Mouse (Mus musculus) liver, adult 2 months (tissue): ENCODE measurements around the gene Smad1. TPM values are rescaled to one million over a fixed set of nuclear protein-coding genes. Genes with fewer than 3 reads are reported as not detected.
A peak's percentile ranks its signal among the peaks of the same experiment; 100 is the strongest.

Experiments used
- DNase-seq: peaks from one replicate; pipeline ENCODE4 v3.0.0-alpha.2; 2011; ENCODE audit warnings: low read depth, low spot score; ENCODE audit errors: extremely low read depth
- H3K27ac ChIP-seq: fragments of 200-500 bp; replicated peaks from 2 replicates; pipeline ENCODE4 v1.5.1; 2012; ENCODE audit warnings: low read depth, mild to moderate bottlenecking, control low read depth, inconsistent platforms, low read length; ENCODE audit not compliant: insufficient read depth
- H3K27me3 ChIP-seq: fragments of 200-500 bp; 2 replicates; pipeline ENCODE4 v1.6.1; 2012; ENCODE audit warnings: mild to moderate bottlenecking, moderate library complexity, low read length, inconsistent platforms; ENCODE audit not compliant: control insufficient read depth, insufficient read depth
- H3K36me3 ChIP-seq: fragments of 200-500 bp; 2 replicates; pipeline ENCODE4 v1.6.1; 2012; ENCODE audit warnings: low read length, inconsistent platforms; ENCODE audit not compliant: control insufficient read depth, insufficient read depth
- H3K4me1 ChIP-seq: fragments of 200-500 bp; 2 replicates; pipeline ENCODE4 v1.6.1; 2011; ENCODE audit warnings: low read length; ENCODE audit not compliant: control insufficient read depth, insufficient read depth
- H3K4me3 ChIP-seq: fragments of 200-500 bp; 2 replicates; pipeline ENCODE4 v1.5.1; 2011; ENCODE audit warnings: low read depth, mild to moderate bottlenecking, control low read depth, low read length, moderate library complexity; ENCODE audit not compliant: insufficient read depth
- H3K79me2 ChIP-seq: fragments of 200-500 bp; 2 replicates; pipeline ENCODE4 v1.6.1; 2012; ENCODE audit warnings: inconsistent platforms, mild to moderate bottlenecking, low read length, moderate library complexity; ENCODE audit not compliant: control insufficient read depth, insufficient read depth
- H3K9ac ChIP-seq: fragments of 200-500 bp; 2 replicates; pipeline ENCODE4 v1.6.1; 2012; ENCODE audit warnings: low read depth, mild to moderate bottlenecking, control low read depth, inconsistent platforms, low read length
- CTCF ChIP-seq: fragments of 200-500 bp; IDR thresholded peaks from 2 replicates; pipeline ENCODE4 v1.5.1; 2011; ENCODE audit warnings: low read depth, low read length, control low read depth
- POLR2A ChIP-seq: fragments of 200-500 bp; IDR thresholded peaks from 2 replicates; pipeline ENCODE4 v1.6.1; 2011; ENCODE audit warnings: low read length, control low read depth; ENCODE audit not compliant: insufficient read depth; ENCODE audit errors: extremely low read depth
- WGBS: fragments of 180-500 bp; shearing (Covaris S2); methylation state at CpG from one replicate; pipeline ENCODE4 v1.1.7; 2018; 5-methylcytosine and 5-hydroxymethylcytosine counted together
- polyA plus RNA-seq: library from polyadenylated mRNA; depleted of rRNA; stranded (reverse); fragments of >200 nt; gene quantifications from 2 replicates; pipeline ENCODE4 v1.2.3, GENCODE M21; 2012
- total RNA-seq: library from RNA; depleted of rRNA; stranded (reverse); fragments of >200 nt; gene quantifications from 2 replicates; pipeline ENCODE4 v1.2.3, GENCODE M21; 2014

The Smad1 gene
- total and polyA plus RNA-seq, 2 experiments = 10.8 to 25.5 TPM

DNA sequence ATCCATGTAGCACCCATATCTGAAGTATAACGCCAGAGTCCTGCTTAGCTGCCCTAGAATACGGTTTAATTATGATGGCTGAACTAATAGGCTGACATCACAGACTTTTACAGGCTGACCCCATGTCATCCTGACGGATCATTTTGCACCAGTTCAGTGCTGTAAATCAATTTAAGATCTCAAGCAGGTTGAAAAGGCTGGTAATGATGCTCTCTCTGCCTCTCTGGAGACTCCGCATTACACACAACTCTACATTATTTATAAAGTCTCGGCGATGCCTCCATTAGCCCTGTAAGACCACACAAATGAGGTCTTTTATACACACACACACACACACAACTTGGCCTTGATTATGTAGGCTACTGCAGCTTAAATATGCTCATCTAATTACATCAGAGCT is 2.4 kb downstream of the Smad1 start:
- no peak overlapping the region for H3K9ac ChIP-seq
- no peak overlapping the region for H3K27ac ChIP-seq
- peaks cover 25% of the 10 kb centered on the region for H3K4me1 ChIP-seq
- H3K4me3 ChIP-seq = no peak overlapping the region
- TF ChIP-seq CTCF (no peak), POLR2A (no peak)
- no peaks in the 10 kb centered on the region for H3K27me3 ChIP-seq
- DNase-seq = no peak
- peaks cover 35% of the 10 kb centered on the region; the same call in 1 of the 2 replicates for H3K79me2 ChIP-seq
- H3K36me3 ChIP-seq = no peaks in the 10 kb centered on the region
- whole genome bisulfite sequencing = 84% methylated on average over 6 of the region's 6 CpGs

GRCm38 (mm10) chr8:79394009-79394408 is 5.3 kb downstream of the Smad1 start:
- H3K4me1 ChIP-seq = peaks cover 24% of the 10 kb centered on the region
- H3K36me3 ChIP-seq = no peaks in the 10 kb centered on the region
- 70% methylated on average over 9 of the region's 9 CpGs for WGBS
- peaks cover 56% of the 10 kb centered on the region for H3K79me2 ChIP-seq
- H3K9ac ChIP-seq = no peak overlapping the region
- H3K27ac ChIP-seq = no peak overlapping the region
- TF ChIP-seq CTCF (no peak), POLR2A (no peak)
- no peak for DNase-seq
- no peaks in the 10 kb centered on the region for H3K27me3 ChIP-seq
- H3K4me3 ChIP-seq = no peak overlapping the region

DNA sequence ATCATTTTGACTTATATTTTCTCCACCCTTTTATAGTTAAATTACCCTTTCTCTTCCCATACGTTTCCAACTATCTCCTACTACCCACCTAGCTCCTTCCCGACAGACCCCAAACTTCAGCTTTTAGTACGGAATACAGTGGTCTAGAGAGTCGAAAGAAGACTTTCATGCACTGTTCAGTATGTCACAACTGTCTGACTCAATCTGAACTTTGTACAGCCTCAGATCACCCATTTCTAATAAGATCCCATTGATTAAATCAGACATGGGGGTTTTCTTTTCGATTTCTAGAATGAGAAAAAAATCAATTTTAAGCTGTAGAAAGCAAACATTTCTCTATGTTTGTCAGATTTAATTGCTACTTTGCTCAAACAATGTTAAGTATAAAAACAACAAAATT is 6.1 kb downstream of the Smad1 start:
- Histone ChIP-seq H3K36me3 (no peaks in the 10 kb centered on the region), H3K79me2 (peaks cover 57% of the 10 kb centered on the region), H3K4me3 (no peak overlapping the region), H3K27ac (no peak overlapping the region), H3K9ac (no peak overlapping the region), H3K27me3 (no peaks in the 10 kb centered on the region), H3K4me1 (peaks cover 24% of the 10 kb centered on the region)
- TF ChIP-seq CTCF (no peak), POLR2A (no peak)
- peak; percentile 75 for DNase-seq
- WGBS = 33% methylated on average over 5 of the region's 5 CpGs

- WGBS = 18% methylated on average over 6 of the region's 6 CpGs
- Histone ChIP-seq H3K4me3 (no peak overlapping the region), H3K4me1 (peaks cover 24% of the 10 kb centered on the region), H3K36me3 (no peaks in the 10 kb centered on the region), H3K27me3 (no peaks in the 10 kb centered on the region), H3K79me2 (peaks cover 59% of the 10 kb centered on the region), H3K27ac (no peak overlapping the region), H3K9ac (no peak overlapping the region)
- TF ChIP-seq CTCF = no peak
- no peak for TF ChIP-seq POLR2A
- no peak for DNase-seq
Observed at GRCm38 (mm10) chr8:79392649-79393048, 6.7 kb downstream of the Smad1 start.

- 89% methylated on average over 13 of the region's 13 CpGs for WGBS
- no peak overlapping the region for H3K4me3 ChIP-seq
- no peak overlapping the region for H3K27ac ChIP-seq
- no peaks in the 10 kb centered on the region for H3K36me3 ChIP-seq
- peaks cover 22% of the 10 kb centered on the region for H3K4me1 ChIP-seq
- peaks cover 57% of the 10 kb centered on the region for H3K79me2 ChIP-seq
- H3K9ac ChIP-seq = no peak overlapping the region; the same call in 1 of the 2 replicates
- DNase-seq = no peak
- no peaks in the 10 kb centered on the region for H3K27me3 ChIP-seq
- TF ChIP-seq CTCF = no peak
- TF ChIP-seq POLR2A = no peak
Observed at GRCm38 (mm10) chr8:79391454-79391853, 7.9 kb downstream of the Smad1 start.

DNA sequence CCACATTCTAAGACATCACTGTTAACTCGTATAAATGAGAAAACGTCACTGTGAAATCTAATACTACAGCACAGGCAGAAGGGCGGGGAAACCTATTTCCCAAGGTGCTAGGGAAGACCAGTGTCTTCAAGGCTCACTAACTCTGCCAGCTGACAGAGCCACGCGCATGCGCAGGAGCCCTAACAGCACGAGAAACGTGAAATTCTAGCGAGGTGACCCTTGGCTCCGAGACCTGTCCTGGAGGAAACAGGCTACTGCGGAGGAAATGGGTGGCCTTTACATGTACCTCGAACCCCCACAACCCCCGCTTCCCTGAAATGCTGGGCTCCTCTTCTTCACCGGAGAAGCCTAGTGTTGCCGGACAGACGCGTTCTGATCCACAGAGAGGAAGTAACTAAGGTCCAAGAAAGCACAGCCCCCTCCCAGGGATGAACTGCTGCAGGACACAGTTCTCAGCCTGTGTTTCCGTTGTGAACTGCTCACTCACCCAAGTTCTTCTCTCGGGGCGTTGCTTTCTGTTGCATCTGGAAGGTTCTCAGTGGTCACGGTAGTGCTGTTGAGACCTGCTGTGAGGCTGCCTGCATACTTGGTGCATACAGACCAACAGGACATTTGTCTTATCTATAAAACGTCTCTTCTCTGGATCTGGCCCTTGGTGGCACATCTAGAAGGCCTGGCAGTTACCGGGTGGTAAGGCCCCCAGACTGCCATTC is 10.1 kb downstream of the Smad1 start:
- H3K36me3 ChIP-seq = no peaks in the 10 kb centered on the region
- H3K27me3 ChIP-seq = no peaks in the 10 kb centered on the region
- DNase-seq = no peak
- H3K4me3 ChIP-seq = no peak overlapping the region
- H3K27ac ChIP-seq = peak overlapping the region; percentile 33
- peaks cover 56% of the 10 kb centered on the region for H3K79me2 ChIP-seq
- peaks cover 19% of the 10 kb centered on the region for H3K4me1 ChIP-seq
- TF ChIP-seq POLR2A = no peak
- TF ChIP-seq CTCF = no peak
- WGBS = 71% methylated on average over 23 of the region's 23 CpGs
- H3K9ac ChIP-seq = no peak overlapping the region
